Mouse (Mus musculus): ENCODE data around the gene Foxo6. TPM values are rescaled to one million over a fixed set of nuclear protein-coding genes. Genes with fewer than 3 reads are reported as not detected.

Foxo6 gene
- 0.71 and 1.9 TPM in 2 replicates for total RNA-seq (2021)
- long read RNA-seq, partial matches to known transcripts = 0 of 4 reads
- long read RNA-seq, other reads (novel, unspliced or antisense) = 1 of 4 reads

DNA sequence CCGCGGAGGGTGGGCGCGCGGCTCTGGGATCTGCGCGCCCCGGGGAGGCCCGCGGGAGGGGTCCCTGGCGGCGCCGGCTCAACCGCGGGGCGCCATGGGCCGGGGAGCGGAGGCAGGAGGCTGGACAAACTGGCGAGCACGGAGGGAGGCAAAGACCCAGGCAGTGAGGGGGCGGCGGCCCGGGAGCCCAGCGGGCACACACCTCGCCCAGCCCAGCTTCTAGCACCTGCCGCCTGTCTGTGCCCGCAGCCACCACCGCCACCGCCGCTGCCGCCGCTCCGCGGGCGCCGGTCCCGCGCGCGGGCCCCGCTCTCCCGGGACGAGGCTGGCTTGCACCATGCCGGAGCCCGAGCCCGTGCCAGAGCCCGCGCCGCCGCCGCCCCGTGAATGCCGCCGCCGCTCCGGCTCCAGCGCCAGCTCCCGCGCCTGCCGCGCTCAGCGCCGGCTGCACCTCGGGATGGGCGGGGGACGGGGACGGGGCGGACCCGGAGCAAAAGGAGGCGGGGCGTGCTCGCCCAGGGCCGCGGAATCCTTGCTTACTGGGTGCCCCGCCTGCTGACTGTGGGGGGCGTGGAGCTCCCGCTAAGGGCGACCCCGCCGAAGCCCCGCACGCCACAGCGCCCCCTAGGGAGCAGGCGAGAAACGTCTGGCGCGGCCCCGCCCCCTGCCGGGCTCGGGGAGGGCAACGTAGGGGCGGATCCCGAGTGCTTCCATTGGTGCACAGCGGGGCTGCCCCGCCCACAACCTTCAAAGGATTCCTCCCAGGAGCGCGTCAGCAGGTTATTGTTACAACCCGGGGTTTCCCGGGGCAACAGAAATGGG is at the start of gene Foxo6:
Foxo6 (minus strand) TSS at position 60 of the 822 bp plus-strand sequence.
- peak; percentile 97 for DNase-seq

DNA sequence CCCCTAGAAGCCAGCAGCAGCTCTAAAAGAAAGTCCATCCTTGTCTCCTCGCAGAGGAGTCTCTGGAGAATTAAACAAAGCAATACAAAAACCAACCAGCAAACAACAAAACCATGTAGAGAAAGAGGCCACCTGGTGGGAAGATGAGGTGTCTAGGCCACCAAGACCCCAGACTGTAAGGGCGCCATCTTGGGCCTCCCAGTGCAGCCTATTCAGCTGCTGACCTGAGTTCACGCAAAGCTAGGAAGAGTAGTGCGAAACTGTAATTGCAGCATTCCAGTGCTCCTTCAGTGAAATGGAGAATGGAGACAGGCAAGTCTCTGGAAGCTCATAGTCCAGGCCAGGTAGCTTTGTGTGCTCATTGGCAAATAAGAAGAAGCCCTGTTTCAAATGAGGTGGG is 47.2 kb upstream of the Foxo6 start:
- DNase-seq = no peak

DNA sequence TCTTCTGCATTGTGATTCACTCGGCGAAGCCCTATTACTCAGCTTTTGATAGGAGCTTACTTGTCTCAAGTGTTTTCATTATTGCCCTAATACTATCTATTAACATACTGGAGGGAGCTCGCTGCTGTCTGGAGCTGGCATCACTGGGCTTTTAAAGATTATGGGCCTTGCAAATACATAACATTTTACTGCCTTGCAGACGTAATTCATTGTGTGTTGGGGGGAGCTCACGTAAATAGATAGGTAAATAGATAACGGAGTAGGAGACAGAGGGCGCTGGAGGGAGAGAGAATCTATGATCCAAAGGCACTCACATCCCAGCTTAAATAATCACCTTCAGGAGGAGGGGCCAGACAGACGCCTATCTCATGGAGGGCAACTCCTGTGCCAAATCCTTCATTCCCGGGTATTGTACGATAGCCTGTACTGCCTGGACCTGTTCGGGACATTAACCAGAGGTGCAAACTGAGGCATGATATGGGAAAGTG is 45.8 kb upstream of the Foxo6 start:
- no peak for DNase-seq

DNA sequence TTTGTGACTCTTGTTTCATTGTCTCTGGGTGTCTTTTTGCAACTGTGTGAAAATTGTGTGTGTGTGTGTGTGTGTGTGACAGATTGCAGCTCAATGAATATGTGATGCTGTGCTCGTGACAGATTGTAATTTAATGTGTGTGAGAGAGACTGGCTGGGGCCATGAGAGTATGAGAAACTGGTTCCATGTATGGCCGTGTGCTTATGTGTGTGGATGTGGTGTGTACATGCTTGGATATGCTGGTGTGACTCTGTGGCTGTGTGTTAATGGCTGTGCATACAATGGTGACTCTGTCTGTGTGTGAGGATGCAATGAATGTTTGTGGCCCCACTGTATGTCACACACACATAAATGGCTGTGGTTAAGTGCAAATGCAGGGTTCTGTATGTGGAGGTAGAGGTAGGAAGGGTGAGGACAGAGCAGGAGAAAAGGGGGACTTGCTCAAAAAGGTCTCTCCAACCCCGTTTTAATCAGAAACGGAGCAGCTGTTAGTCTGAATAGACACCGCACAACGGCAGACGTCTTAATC is 45.3 kb upstream of the Foxo6 start:
- DNase-seq = no peak

DNA sequence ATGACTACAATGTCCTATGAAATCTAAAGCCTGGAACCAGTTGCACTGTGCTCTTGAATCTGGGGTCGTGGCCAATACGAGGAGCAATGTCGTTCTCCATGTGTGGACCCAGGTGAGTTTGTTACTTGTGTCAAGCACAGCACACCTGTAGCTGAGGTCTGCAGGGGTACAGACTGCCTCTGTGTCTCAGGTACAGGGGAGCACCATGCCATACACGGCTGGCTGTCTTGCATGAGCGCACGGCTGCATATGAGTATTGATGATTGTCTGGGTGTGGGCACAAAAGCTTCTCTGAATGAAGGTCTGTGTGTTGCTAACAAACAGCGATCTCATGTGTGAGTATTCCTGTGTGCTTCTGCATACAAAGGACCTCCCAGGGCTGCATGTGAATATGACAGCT is 44.8 kb upstream of the Foxo6 start:
- no peak for DNase-seq

DNA sequence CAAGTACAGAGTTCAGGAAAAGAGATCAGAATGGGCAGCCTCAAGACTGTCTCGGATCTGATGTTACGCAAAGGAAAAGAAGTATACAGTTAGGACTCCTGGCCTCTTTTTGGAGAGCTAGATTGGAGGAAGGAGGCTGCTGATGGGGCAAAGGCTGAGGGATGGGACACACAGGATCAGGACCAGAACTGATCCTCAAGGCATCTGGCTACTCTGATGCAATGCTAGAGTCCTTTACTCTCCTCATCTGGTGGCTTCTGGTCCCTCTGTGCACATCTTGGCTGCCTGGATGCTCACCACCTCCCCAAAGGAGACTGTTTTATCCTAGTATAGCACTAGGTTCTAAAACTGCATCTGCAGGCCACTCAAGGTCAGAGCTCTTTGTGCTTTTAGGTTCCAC is 44.4 kb upstream of the Foxo6 start:
- no peak for DNase-seq

DNA sequence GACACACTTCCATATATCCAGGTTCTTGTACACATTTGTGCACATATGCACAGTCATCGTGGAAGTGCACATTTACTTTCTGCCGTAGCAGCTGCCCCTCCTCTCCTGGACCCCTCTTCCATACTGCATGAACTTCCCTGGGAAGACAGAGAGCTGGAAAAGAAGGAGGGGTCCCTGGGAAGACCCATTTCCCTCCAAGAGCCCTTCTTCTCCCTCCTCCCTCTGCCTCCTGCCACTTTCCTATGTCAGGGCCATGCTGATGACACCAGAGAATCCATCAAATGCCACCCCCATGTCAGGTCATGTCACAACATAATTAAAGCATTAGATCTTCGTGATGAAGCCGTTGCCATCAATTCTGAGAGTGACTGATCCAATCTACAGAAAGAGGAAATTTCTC is 38.6 kb upstream of the Foxo6 start:
- DNase-seq = no peak

DNA sequence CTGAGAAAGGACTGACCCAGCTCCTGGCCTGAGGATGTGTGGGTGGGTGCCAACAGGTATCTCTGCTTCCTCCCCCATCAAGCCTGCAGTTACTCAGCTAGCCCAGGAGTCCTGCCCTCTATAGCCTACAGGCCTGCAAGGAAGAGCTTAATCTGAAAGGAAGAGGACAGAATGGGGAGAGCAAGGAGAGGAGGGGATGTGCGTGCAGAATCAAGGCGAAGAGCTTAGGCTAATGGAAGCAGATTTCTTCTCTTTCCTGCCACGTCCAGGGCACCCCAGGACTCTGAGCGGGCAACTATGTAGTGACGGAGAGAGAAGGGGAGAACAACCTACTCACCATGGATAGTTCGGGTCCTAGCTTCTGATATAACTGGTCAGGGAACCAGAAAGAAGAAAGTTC is 37.9 kb upstream of the Foxo6 start:
- no peak for DNase-seq

DNA sequence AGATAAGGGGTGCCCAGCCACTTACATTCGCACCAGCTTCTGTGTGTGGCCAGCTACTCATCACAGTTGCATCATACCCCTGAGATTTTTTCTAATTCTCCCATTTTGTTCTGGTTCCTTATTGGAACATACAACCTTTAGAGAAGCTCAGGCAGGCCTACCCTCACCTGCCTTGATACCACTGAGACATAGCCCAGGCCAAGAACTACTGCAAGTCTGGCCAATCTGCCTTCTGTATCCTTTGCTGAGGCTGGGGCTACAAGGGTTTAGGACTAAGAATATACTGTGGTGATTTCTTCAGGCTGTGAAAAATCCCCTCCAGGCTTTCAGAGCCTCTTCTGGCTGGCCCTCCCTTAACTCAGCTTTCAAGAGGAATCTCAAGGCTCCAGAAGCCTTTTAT is 36.7 kb upstream of the Foxo6 start:
- DNase-seq = no peak

DNA sequence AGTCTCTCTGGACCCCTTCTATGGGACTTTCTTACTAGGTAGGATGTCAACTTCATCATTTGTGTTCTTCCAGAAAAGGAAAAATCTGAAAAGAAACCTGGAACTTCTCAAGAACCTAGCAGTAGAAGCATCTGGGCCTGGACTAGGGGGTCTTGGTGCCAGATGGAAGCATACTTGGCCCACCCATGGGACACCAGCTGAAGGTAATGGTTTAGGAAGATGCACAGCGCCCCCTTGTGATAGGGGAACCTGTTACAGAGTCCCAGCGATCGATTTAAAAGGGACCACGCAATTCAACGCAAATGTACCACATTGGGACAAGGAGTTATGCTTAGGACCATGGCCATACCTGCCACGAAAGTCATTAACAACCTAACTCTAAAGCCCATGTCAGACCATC is 36.0 kb upstream of the Foxo6 start:
- DNase-seq = peak; percentile 65

DNA sequence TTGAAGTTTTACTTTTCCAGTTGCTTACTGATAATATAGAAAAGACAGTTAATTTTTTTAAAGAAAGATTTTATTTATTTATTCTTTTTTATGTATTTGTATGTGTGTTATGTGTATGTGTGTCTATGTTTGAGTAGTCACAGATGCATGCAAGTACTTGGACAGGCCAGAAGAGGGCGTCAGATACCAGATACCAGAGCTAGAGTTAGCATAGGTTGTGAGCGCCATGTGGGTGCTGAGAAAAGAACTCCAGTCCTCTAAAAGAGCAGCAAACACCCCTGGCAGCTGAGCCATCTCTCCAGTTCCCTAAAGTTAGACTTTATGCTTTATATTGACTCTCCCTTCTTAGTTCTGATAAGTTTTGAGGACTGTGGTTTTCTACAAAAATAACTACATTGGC is 30.4 kb upstream of the Foxo6 start:
- DNase-seq = no peak

DNA sequence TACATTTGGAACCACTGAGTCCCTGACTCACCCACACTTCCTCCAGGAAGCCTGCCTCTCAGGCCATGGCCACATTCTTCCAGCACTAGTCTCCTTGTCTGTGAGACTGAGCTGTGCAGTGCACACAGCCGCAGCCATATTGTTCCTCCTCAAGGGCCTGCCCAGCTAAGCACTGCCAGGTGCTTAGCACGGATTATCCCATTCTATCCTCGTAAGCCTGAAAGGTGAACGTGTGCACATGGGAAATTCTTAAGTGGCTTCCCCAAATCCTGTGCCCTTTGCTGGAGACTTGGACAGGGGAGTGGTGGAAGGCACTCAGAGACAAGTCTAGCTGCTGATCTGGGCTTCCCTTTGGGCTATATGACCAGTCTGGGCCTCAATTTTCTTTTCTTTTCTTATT is 29.6 kb upstream of the Foxo6 start:
- DNase-seq = no peak

DNA sequence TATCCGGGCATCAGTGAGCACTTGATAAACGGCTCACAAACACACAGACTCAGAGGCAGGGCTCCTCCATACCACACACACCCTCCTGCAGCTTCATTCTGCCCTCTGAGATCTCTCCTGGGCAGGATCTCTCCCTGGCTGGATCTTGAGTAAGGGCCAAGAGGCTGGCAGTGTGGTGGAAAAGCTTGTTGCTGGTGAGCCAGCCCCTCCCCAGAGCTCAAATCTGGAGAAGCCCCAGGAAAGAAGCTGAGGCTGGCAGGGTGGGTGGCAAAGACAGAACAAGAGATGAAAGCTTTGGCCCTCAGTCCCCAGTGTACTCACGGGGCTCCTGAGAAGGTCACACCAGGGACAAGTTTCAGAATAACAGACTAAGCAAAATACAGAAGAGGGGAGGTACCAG is 27.4 kb upstream of the Foxo6 start:
- DNase-seq = no peak

DNA sequence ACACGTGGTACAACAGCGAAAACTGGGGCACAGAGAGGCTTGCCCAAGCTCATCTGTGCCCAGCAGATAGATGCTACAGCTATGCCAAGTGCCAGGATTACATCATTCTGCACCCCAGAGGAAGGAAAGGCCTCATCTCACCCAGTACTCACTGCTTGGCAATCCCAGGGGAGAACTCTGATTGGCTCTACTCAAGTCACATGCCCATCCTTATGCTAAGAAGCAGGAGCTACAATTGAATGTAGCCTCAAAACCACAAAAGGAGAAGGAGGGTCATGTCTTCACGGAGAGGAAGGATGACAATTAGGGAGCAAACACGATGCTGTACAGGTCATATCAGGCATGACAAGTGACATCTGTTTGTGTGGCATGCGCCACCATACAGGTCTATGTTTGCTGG is 26.2 kb upstream of the Foxo6 start:
- DNase-seq = no peak

DNA sequence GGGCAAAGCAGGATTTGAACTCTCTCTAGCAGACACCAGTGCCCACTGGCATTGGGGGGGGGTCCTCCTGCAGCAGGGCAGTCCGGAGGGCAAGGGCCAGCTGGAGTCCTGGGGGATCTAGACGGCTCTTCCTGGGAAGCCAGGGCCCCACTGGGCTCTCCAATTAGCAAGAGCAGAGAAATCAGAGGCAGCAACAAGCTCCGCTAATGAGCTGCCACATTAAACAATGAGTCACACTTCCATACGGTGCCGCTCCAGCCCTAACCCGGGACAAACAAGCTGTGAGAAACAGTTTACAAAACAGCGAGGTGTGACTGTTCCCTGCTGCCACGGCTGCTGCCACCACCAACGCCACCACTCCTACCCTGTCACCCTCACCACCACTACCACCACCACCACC is 17.4 kb upstream of the Foxo6 start:
- DNase-seq = no peak

DNA sequence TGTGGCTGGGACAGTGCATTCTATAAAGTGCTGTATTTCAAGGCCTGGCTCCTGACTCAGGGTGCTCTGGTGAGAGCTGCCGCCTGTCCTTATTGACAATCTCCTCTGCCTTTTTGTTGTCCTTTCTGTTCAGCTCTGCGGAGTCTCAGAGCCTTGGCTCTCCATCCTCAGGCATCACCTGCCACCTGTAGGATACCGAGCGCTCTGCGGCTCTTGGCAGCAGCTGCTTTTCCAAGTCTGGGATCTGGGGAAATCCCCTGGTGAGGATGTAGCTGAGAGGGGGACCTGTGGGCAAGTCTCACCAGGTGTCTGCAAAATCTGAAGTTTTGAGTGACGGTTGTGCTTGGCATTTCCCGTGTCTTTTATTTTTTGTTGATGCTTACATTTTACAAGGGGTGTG is 12.1 kb upstream of the Foxo6 start:
- DNase-seq = no peak

DNA sequence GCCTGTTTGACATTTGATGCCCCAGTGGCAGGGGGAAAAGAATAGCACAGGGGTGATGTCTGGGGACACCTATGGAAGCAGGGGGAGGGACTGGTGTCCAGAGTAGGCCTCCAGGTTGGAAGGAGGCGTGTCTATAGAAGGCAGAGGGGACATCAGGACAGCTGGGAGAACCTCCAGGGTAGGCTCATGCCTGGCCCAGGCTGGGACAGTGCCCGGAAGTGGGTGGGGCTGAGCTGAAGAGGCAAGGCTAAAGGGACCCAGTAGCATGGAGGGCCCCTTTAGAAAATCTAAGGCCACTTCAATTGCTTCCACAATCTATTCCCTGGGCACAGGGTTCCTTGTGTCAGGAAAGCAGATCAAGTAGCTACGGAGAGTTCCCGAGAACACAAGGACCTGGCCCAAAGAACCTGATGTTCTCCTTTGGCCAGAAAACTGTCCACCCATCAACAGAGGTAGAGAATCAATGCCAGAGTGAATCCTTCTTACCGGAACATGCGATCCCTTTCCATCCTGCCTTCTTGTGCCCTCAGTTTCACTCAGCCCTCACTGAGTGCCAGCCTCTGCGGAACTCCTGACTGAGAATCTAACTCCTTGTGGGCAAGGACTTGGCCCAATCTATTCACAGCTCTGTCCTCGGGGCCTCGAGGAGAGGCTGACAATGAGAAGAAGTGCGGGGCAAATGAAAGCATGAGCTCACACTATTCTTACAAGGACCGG is 4.1 kb upstream of the Foxo6 start:
- peak; percentile 35 for DNase-seq

DNA sequence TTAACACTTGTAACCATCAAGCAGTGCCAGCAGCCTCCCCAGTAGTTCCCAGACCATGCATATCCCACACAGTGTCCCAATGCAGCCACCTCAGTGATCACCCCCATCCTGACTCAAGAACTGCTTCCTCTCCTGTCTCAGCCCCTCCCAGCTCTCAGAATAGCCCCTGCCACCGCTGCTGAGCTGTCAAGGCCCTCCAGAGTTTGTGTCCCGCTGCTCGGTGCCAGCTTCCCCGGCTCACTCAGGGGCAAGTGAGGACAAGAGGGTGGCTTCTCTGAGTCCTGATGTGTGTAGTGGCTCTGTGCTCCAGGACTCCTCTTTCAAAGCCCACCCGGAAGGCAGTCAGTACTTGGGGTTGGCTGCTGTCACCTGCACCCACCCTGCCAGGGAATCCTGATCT is 3.3 kb upstream of the Foxo6 start:
- DNase-seq = no peak

DNA sequence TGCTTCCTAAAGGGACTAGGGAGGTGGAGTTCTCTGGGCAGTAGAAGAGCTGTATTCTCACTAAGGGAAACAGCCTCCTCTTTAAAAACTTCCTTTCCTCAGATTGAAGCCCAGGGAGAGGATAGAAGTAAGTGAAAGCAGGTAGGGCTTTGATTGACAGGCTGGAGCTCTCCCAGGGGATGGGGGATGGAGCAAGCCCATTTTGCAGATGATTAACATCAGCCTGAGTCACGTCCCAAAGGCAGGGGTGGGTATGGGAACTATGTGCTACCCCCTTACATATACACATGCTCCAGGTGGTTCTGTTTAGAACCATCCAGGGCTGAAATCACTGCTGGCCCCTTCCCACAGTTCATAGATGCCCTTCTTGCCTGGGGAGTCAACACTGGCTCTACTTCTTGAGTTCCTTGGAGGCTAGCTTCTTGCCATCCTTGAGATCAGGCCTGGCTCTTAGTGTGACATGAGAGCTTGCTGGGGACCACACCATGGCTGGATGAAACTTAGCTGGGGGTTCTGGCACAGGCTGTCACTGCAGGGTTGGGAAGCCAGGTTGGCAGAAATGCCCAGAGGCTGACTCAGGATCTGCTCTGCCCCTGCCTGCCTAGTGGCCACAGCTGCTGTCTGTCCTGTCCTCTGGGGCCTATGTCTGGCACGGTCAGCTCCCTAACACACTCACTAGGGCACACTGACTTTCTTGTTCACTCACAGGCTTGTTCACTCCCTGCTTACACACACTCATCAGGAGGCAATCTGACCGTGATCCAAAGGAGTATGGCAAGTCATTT is 2.2 kb upstream of the Foxo6 start:
- DNase-seq = no peak

DNA sequence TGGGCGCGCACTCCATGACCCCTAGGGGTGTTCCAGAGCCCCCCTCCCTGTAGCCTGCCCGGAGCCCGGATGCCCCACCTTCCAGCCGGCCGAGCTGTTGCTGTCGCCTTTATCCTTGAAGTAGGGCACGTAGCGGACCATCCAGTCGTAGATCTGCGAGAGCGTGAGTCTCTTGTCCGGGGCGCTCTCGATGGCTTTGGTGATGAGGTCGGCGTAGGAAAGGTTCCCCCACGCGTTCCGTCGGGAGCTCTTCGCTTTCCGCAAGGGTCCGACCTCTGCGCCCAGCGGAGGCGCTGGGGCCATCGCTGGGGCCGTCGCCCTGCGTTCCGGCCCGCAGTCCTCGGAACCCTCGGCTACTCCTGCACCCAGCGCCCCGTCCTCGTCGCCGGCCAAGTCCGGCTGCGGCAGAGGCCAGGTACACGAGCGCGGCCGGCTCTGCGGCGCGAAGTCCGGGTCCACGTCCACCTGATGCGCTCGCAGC is 348 bp downstream of the Foxo6 start:
- peak; percentile 22 for DNase-seq

DNA sequence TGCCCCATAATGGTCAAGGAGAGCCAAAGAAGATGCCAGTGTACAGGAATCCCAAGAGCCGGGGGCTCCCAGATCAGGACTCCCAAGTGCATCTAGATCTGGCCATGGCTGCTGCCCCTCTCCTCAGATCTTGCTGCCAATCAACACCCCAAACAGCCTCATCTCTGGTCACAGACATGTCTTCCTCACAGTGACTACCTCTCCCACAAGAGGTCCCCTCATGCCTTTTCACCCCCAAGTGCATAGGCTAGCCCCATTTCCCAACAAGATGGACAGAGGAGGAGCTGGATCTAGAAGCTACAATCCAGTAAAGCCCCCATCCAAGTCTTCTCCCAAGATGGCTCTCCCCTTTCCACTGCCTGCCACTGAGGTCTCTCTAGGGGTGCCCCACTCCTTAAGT is 1.4 kb downstream of the Foxo6 start:
- no peak for DNase-seq

DNA sequence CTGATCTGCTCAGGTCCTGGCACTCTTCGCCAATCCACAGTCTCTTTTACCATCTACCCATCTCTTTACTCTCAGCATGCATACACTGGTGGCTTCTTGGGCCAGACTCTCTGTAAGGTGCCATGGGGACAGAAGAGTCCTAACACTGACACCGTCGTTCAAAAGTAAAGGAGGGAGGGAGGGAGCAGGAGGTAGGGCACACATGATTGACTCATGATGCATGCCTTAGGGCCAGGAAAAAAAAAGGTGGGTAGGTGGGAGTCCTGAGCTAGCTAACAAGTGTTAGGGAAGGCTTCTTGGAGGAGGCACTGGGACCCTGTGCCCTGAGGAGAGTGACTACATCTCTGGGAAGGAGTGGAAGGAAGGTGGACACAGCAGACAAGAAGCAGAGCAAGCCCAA is 1.9 kb downstream of the Foxo6 start:
- DNase-seq = no peak

Measured in adrenal gland, postnatal 25 days (tissue).